9 mouse cellular contexts compared by ENCODE assay signal in genomic region chr17:23584786-23585185, GRCm38 (mm10). TPM values are rescaled to one million over a fixed set of nuclear protein-coding genes. Genes with fewer than 3 reads are reported as not detected.
DNase-seq lines count a peak whose midpoint lies in the region; ATAC-seq and TF ChIP-seq lines count a peak whose summit lies in the region.
"Had no signal": no experiment of that assay in that cellular context is flagged by ENCODE, and none has a peak within 500 bp of the region (broad histone marks: within the 10 kb centered on the region; RNA-seq: fewer than 3 reads in every experiment).

No protein-coding gene starts in this region.

- H3K4me3 ChIP-seq in forebrain, embryonic 13.5 days, result peak overlapping the region; percentile 74
- H3K4me3 ChIP-seq in limb, embryonic 14.5 days (replicated peaks; ENCODE audit: low read length), result 0 out of 2 replicates have a peak overlapping the region, but pooled peaks have one; percentile 63

- peak overlapping the region; percentile 86 for H3K9ac ChIP-seq in forebrain, embryonic 13.5 days
- no peak overlapping the region for H3K9ac ChIP-seq in limb, embryonic 14.5 days (ENCODE audit: low read depth, low read length, severe bottlenecking)

- H3K36me3 ChIP-seq in forebrain, embryonic 13.5 days (ENCODE audit: poor library complexity, severe bottlenecking), result peaks cover 26% of the 10 kb centered on the region
- peaks cover 28% of the 10 kb centered on the region for H3K36me3 ChIP-seq in limb, embryonic 14.5 days (ENCODE audit: control insufficient read depth, insufficient read depth, low read length)

- no peaks in the 10 kb centered on the region for H3K27me3 ChIP-seq in forebrain, embryonic 13.5 days
- H3K27me3 ChIP-seq in limb, embryonic 14.5 days (ENCODE audit: control insufficient read depth, insufficient read depth, low read length), result no peaks in the 10 kb centered on the region

- peak; percentile 72 to 76 for DNase-seq in adrenal gland, adult (ENCODE audit: inconsistent age in 2 of 2, low spot score in 1 of 2)
- no peak for DNase-seq in adrenal gland, adult 18-20 months (ENCODE audit: low spot score in 2 of 2)
- peak; percentile 63 for DNase-seq in 3T3-L1 (ENCODE audit: low read depth, low spot score)
- DNase-seq in limb, embryonic 14.5 days (ENCODE audit: low spot score), result no peak
- DNase-seq in left cerebral cortex, postnatal 14 days (ENCODE audit: low spot score in 2 of 2), result no peak
- DNase-seq in cerebellum, postnatal 36 days, result no peak
- DNase-seq in lung, postnatal 25 days (ENCODE audit: low spot score), result no peak
- DNase-seq: kidney, postnatal 4 days had no signal

- H3K4me2 ChIP-seq in forebrain, embryonic 13.5 days, result peak overlapping the region; percentile 91
- H3K4me2 ChIP-seq in limb, embryonic 14.5 days (replicated peaks; ENCODE audit: low read depth, low read length, severe bottlenecking), result peak overlapping the region; percentile 86

- intact Hi-C loops in left cerebral cortex, postnatal 14 days (cut with DNase I), result no loop called here

- no peak for TF ChIP-seq POLR2A in limb, embryonic 14.5 days (IDR thresholded peaks at IDR 0.05; ENCODE audit: borderline replicate concordance, extremely low read depth, insufficient read depth, insufficient read length)

- no peak overlapping the region for H3K27ac ChIP-seq in forebrain, embryonic 13.5 days
- H3K27ac ChIP-seq in limb, embryonic 14.5 days (replicated peaks; ENCODE audit: low read depth, low read length), result no peak overlapping the region

- no peaks in the 10 kb centered on the region for H3K9me3 ChIP-seq in forebrain, embryonic 13.5 days (replicated peaks)
- no peaks in the 10 kb centered on the region for H3K9me3 ChIP-seq in limb, embryonic 14.5 days (ENCODE audit: control insufficient read depth, low read length)

- peaks cover 26% of the 10 kb centered on the region for H3K4me1 ChIP-seq in forebrain, embryonic 13.5 days
- H3K4me1 ChIP-seq in limb, embryonic 14.5 days (ENCODE audit: control insufficient read depth, insufficient read depth, low read length), result peaks cover 8% of the 10 kb centered on the region

- 89% methylated on average over 8 of the region's 8 CpGs for WGBS in forebrain, embryonic 13.5 days
- WGBS in limb, embryonic 14.5 days, result 91% methylated on average over 8 of the region's 8 CpGs

- ATAC-seq in forebrain, embryonic 13.5 days, result no peak
- no peak for ATAC-seq in limb, embryonic 14.5 days (ENCODE audit: low FRiP score, low read depth)

RNA-seq across cellular contexts. Expression of gene Zfp13, which starts 14.5 kb away (rescaled TPM):
- 1 to 10 TPM; 6.2 to 6.3 TPM for total RNA-seq in adrenal gland, adult 18-20 months (2021)
- 21.2 and 26.8 TPM in 2 replicates for polyA plus RNA-seq in forebrain, embryonic 13.5 days (2015; fragmentation: Nextera tagmentation; extraction: Ambion mirVana)
- polyA plus RNA-seq in limb, embryonic 14.5 days (2012; rRNA removed), result 27.6 and 33.8 TPM in 2 replicates
- 16.2 and 16.3 TPM in 2 replicates for polyA plus RNA-seq in limb, embryonic 14.5 days (2014; fragmentation: Nextera tagmentation; extraction: Ambion mirVana)
- 10 to 100 TPM; 28.3 to 29.0 TPM for total RNA-seq in left cerebral cortex, postnatal 14 days (2021)

RNA-seq across cellular contexts. Expression of gene Zscan10, which starts 15.9 kb away (rescaled TPM):
- total RNA-seq in adrenal gland, adult 18-20 months (2021), result not detected
- polyA plus RNA-seq in forebrain, embryonic 13.5 days (2015; fragmentation: Nextera tagmentation; extraction: Ambion mirVana), result 0.24 TPM in 1 of 2 replicates, not detected in the other
- 0.63 and 1.00 TPM in 2 replicates for polyA plus RNA-seq in limb, embryonic 14.5 days (2012; rRNA removed)
- polyA plus RNA-seq in limb, embryonic 14.5 days (2014; fragmentation: Nextera tagmentation; extraction: Ambion mirVana), result 0.33 TPM in 1 of 2 replicates, not detected in the other
- total RNA-seq in left cerebral cortex, postnatal 14 days (2021), result not detected

RNA-seq across cellular contexts. Expression of gene Zfp213, which starts 20.7 kb away (rescaled TPM):
- total RNA-seq in adrenal gland, adult 18-20 months (2021), result 10 to 100 TPM; 11.0 to 12.3 TPM
- polyA plus RNA-seq in forebrain, embryonic 13.5 days (2015; fragmentation: Nextera tagmentation; extraction: Ambion mirVana), result 20.7 and 22.4 TPM in 2 replicates
- polyA plus RNA-seq in limb, embryonic 14.5 days (2012; rRNA removed), result 16.3 and 21.1 TPM in 2 replicates
- 17.4 and 18.1 TPM in 2 replicates for polyA plus RNA-seq in limb, embryonic 14.5 days (2014; fragmentation: Nextera tagmentation; extraction: Ambion mirVana)
- total RNA-seq in left cerebral cortex, postnatal 14 days (2021), result 1 to 10 TPM; 6.6 to 6.8 TPM

Comparison
In these comparisons a context has a peak if more than half of its experiments do, and no peak if none do; other contexts are left out.
1. DNase-seq: peak in adrenal gland, adult (2 of 2) and 3T3-L1 (single experiment); none in adrenal gland, adult 18-20 months (0 of 2), limb, embryonic 14.5 days (single experiment), left cerebral cortex, postnatal 14 days (0 of 2), cerebellum, postnatal 36 days (0 of 2) and lung, postnatal 25 days (single experiment).
2. RNA of gene Zfp13, which starts 14.5 kb away (total RNA-seq): 28.3 to 29.0 TPM in left cerebral cortex, postnatal 14 days; 6.2 to 6.3 TPM in adrenal gland, adult 18-20 months; every median in the first group is over 4 times any median in the second.